Mouse (Mus musculus): ENCODE measurements around the gene Gm7347. TPM values are rescaled to one million over a fixed set of nuclear protein-coding genes. Genes with fewer than 3 reads are reported as not detected.
A peak's percentile ranks its signal among the peaks of the same experiment; 100 is the strongest.
"Not testable (repeated sequence)": the region's sequence is repeated elsewhere in the genome, so short reads cannot be mapped to it uniquely, and the experiment has no call there.

Gene Gm7347
- 0.03 and 0.04 TPM in 2 replicates for polyA plus RNA-seq (2012; rRNA removed)

- DNase-seq (ENCODE audit: low spot score) = not testable (repeated sequence)
Observed at GRCm38 (mm10) chr5:26058481-26058880, at the start of gene Gm7347. TSS of gene Gm7347 (minus strand) at chr5:26058581.

GRCm38 (mm10) chr5:26105262-26105661, 46.9 kb upstream of the Gm7347 start, which contains the start of gene 5031410I06Rik:
TSS of gene 5031410I06Rik (minus strand) at chr5:26105362.
- DNase-seq (ENCODE audit: low spot score) = not testable (repeated sequence)

GRCm38 (mm10) chr5:26089191-26089590, 30.8 kb upstream of the Gm7347 start, which contains the start of gene Gm10471:
TSS of gene Gm10471 (minus strand) at chr5:26089291.
- not testable (repeated sequence) for DNase-seq (ENCODE audit: low spot score)

- not testable (repeated sequence) for DNase-seq (ENCODE audit: low spot score)
Observed at GRCm38 (mm10) chr5:26079023-26079422, 20.6 kb upstream of the Gm7347 start.

- no peak for DNase-seq (ENCODE audit: low spot score)
Observed at GRCm38 (mm10) chr5:26070716-26071115, 12.3 kb upstream of the Gm7347 start.

- not testable (repeated sequence) for DNase-seq (ENCODE audit: low spot score)
Observed at GRCm38 (mm10) chr5:26039458-26039857, 18.9 kb downstream of the Gm7347 start, which contains the start of gene Speer4a. TSS of gene Speer4a (minus strand) at chr5:26039558.

- not testable (repeated sequence) for DNase-seq (ENCODE audit: low spot score)
Observed at GRCm38 (mm10) chr5:26022816-26023215, 35.6 kb downstream of the Gm7347 start, which contains the start of gene Gm5862. TSS of gene Gm5862 (minus strand) at chr5:26022916.

GRCm38 (mm10) chr5:26007697-26008096, 50.7 kb downstream of the Gm7347 start:
- DNase-seq (ENCODE audit: low spot score) = not testable (repeated sequence)

GRCm38 (mm10) chr5:26006937-26007695, 51.3 kb downstream of the Gm7347 start:
- peak; percentile 26 for DNase-seq (ENCODE audit: low spot score)

GRCm38 (mm10) chr5:26004698-26005097, 53.7 kb downstream of the Gm7347 start, which contains the start of gene Gm1979:
TSS of gene Gm1979 (minus strand) at chr5:26004798.
- not testable (repeated sequence) for DNase-seq (ENCODE audit: low spot score)

Other genes starting within 250 kb of the Gm7347 start
- gene Gm21663, start 116.2 kb downstream of the Gm7347 start, polyA plus RNA-seq (2012; rRNA removed) = not detected in 2 replicates
- gene Gm21671, start 104.2 kb downstream of the Gm7347 start, polyA plus RNA-seq (2012; rRNA removed) = 0.07 and 0.10 TPM in 2 replicates
- not detected in 2 replicates for gene Gm21680, start 85.9 kb downstream of the Gm7347 start, polyA plus RNA-seq (2012; rRNA removed)
- gene Gm21698, start 69.9 kb downstream of the Gm7347 start, polyA plus RNA-seq (2012; rRNA removed) = not detected in 2 replicates
- gene Gm1979, start 53.8 kb downstream of the Gm7347 start, polyA plus RNA-seq (2012; rRNA removed) = 0.21 TPM in 1 of 2 replicates, not detected in the other
- gene Gm5862, start 35.7 kb downstream of the Gm7347 start, polyA plus RNA-seq (2012; rRNA removed) = not detected in 2 replicates
- 0.25 and 0.35 TPM in 2 replicates for gene Speer4a, start 19.0 kb downstream of the Gm7347 start, polyA plus RNA-seq (2012; rRNA removed)
- 0.01 and 0.03 TPM in 2 replicates for gene Gm10471, start 30.7 kb upstream of the Gm7347 start, polyA plus RNA-seq (2012; rRNA removed)
- gene 5031410I06Rik, start 46.8 kb upstream of the Gm7347 start, polyA plus RNA-seq (2012; rRNA removed) = not detected in 2 replicates
- 0.03 TPM in 1 of 2 replicates, not detected in the other for gene Gm10220, start 62.8 kb upstream of the Gm7347 start, polyA plus RNA-seq (2012; rRNA removed)
- gene Gm7361, start 199.1 kb upstream of the Gm7347 start, polyA plus RNA-seq (2012; rRNA removed) = 2.5 and 2.6 TPM in 2 replicates